Mouse (Mus musculus): ENCODE data around the gene Edaradd.

DNA sequence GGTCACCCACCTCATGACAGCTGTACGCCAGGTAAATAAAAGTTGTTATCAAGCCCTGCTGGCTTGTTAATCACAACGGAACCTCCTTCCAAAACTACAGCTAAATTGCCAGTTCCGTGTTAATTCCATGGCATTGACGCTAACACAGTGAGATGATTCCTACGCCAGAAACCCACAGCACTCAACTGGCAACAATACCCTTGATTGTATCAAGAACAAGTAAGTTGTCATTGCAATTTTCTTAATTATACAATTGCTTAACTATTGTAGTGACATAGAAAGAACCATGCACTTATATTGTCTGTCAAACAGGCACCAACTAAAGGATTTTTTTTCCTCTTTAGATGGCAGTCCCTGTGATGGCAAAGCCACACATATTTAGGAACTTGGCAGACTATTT lies 23.0 kb upstream of the Edaradd start:
- TF ChIP-seq POLR2A (IDR thresholded peaks at IDR 0.05; ENCODE audit: control insufficient read depth in 1 of 2, insufficient read depth in 1 of 2, low read depth in 1 of 2, low read length in 2 of 2, poor library complexity in 1 of 2) (no peak), SIN3A (IDR thresholded peaks at IDR 0.05; ENCODE audit: low read length) (no peak), CTCF (IDR thresholded peaks at IDR 0.05 in 2 of 3, conservative IDR thresholded peaks at IDR 0.05 in 1 of 3; ENCODE audit: control insufficient read depth in 1 of 3, insufficient read depth in 1 of 3, low read depth in 2 of 3, low read length in 3 of 3, poor library complexity in 1 of 3, severe bottlenecking in 1 of 3) (no peak)

Data from MEL (cell line).